Mouse (Mus musculus) hindbrain, embryonic 12.5 days (tissue): ENCODE results near the gene Siae. TPM values are rescaled to one million over a fixed set of nuclear protein-coding genes. Genes with fewer than 3 reads are reported as not detected.

Experiments used
- ATAC-seq: fragments of 200-750 bp; cut with Nextera tagmentation; 2 replicates; pipeline ENCODE4 v1.8.0; 2017; ENCODE audit warnings: moderate TSS enrichment; ENCODE audit not compliant: low FRiP score
- H3K27ac ChIP-seq: fragments of 300-500 bp; sonication (generic); 2 replicates; pipeline ENCODE4 v1.5.1; 2016; ENCODE audit warnings: mild to moderate bottlenecking
- H3K27me3 ChIP-seq: fragments of 300-500 bp; sonication (generic); 2 replicates; pipeline ENCODE4 v1.6.1; 2016; ENCODE audit warnings: mild to moderate bottlenecking
- H3K36me3 ChIP-seq: fragments of 300-500 bp; sonication (generic); 2 replicates; pipeline ENCODE4 v1.6.1; 2016; ENCODE audit warnings: mild to moderate bottlenecking
- H3K4me1 ChIP-seq: fragments of 300-500 bp; sonication (generic); 2 replicates; pipeline ENCODE4 v1.6.1; 2016
- H3K4me2 ChIP-seq: fragments of 300-500 bp; sonication (generic); replicated peaks from 2 replicates; pipeline ENCODE4 v1.6.1; 2016; ENCODE audit warnings: mild to moderate bottlenecking
- H3K4me3 ChIP-seq: fragments of 300-500 bp; sonication (generic); 2 replicates; pipeline ENCODE4 v1.5.1; 2016; ENCODE audit warnings: mild to moderate bottlenecking
- H3K9ac ChIP-seq: fragments of 300-500 bp; sonication (generic); 2 replicates; pipeline ENCODE4 v1.6.1; 2016; ENCODE audit warnings: mild to moderate bottlenecking, moderate library complexity
- H3K9me3 ChIP-seq: fragments of 300-500 bp; sonication (generic); replicated peaks from 2 replicates; pipeline ENCODE4 v1.6.1; 2016; ENCODE audit warnings: mild to moderate bottlenecking
- WGBS: fragments of 180-500 bp; shearing (Covaris S2); methylation state at CpG from one replicate; pipeline ENCODE4 v1.1.7; 2016; 5-methylcytosine and 5-hydroxymethylcytosine counted together
- polyA plus RNA-seq: library from polyadenylated mRNA; unstranded; fragments of >200 nt; fragmentation: Nextera tagmentation; extraction: Ambion mirVana; gene quantifications from 2 replicates; pipeline ENCODE4 v1.2.1, GENCODE M21; 2016

Siae gene
- polyA plus RNA-seq, 1 experiment from 2014 or later = 9.4 TPM

DNA sequence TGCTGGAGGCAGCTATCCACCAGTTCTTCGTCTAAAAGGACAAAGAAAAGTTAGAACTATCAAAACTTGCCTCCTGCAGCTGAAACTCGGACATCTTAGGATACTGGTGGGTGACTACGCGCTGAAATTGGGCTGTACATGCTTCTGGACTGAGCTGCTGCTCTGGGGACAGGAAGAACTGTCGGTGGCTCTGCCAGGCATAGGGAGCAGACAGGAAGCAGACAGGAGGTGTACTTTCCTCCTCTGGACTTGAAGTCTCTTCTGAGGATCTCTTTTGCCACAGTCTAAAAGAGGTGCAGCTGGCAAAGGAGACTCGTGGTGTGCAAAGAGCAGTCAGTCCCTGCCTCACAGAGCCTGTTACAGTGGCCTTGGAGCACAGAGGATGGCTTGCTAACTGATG lies 37.1 kb downstream of the Siae start:
- no peak for ATAC-seq
- Histone ChIP-seq H3K4me1 (no peaks in the 10 kb centered on the region), H3K9ac (no peak overlapping the region), H3K27me3 (no peaks in the 10 kb centered on the region), H3K4me3 (no peak overlapping the region), H3K27ac (no peak overlapping the region), H3K36me3 (no peaks in the 10 kb centered on the region), H3K9me3 (no peaks in the 10 kb centered on the region; the same call in 1 of the 2 replicates), H3K4me2 (no peak overlapping the region)
- 66% methylated on average over 6 of the region's 6 CpGs for WGBS

GRCm38 (mm10) chr9:37593690-37594089 lies 38.2 kb downstream of the Siae start:
- Histone ChIP-seq H3K9me3 (no peaks in the 10 kb centered on the region; the same call in 1 of the 2 replicates), H3K4me2 (no peak overlapping the region), H3K36me3 (no peaks in the 10 kb centered on the region), H3K27ac (no peak overlapping the region), H3K9ac (no peak overlapping the region), H3K4me3 (no peak overlapping the region), H3K27me3 (no peaks in the 10 kb centered on the region), H3K4me1 (no peaks in the 10 kb centered on the region)
- 90% methylated on average over 3 of the region's 3 CpGs for WGBS
- no peak for ATAC-seq

DNA sequence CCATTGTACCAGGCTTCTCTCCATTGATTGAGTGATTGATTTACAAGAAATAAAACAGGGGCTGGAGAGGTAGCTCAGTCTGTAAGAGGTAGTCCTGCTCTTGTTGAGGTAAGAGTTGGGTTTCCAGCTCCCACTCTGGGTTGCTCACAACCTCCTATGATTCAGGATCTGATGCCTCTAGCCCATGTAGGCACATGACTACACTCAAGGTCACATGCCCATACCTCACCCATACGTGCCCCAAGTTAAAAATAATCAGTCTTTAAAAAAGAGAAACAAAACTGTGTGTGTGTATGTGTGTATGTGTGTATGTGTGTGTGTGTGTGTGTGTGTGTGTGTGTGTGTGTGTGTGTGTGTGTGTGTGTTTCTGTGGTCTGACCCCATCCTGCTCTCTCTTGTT lies 40.1 kb downstream of the Siae start:
- 81% methylated on average over 1 of the region's 1 CpGs for WGBS
- H3K36me3 ChIP-seq = no peaks in the 10 kb centered on the region
- no peaks in the 10 kb centered on the region for H3K4me1 ChIP-seq
- no peak overlapping the region for H3K4me2 ChIP-seq
- H3K27me3 ChIP-seq = no peaks in the 10 kb centered on the region
- H3K9ac ChIP-seq = no peak overlapping the region
- H3K27ac ChIP-seq = no peak overlapping the region
- no peak overlapping the region for H3K4me3 ChIP-seq
- H3K9me3 ChIP-seq = no peaks in the 10 kb centered on the region; the same call in 1 of the 2 replicates
- ATAC-seq = no peak

GRCm38 (mm10) chr9:37598637-37599036 lies 43.1 kb downstream of the Siae start:
- no peaks in the 10 kb centered on the region for H3K27me3 ChIP-seq
- H3K9ac ChIP-seq = no peak overlapping the region
- 84% methylated on average over 2 of the region's 2 CpGs for WGBS
- no peaks in the 10 kb centered on the region for H3K9me3 ChIP-seq
- H3K36me3 ChIP-seq = no peaks in the 10 kb centered on the region
- no peak overlapping the region for H3K27ac ChIP-seq
- H3K4me1 ChIP-seq = no peaks in the 10 kb centered on the region
- ATAC-seq = no peak
- no peak overlapping the region for H3K4me3 ChIP-seq
- H3K4me2 ChIP-seq = no peak overlapping the region

DNA sequence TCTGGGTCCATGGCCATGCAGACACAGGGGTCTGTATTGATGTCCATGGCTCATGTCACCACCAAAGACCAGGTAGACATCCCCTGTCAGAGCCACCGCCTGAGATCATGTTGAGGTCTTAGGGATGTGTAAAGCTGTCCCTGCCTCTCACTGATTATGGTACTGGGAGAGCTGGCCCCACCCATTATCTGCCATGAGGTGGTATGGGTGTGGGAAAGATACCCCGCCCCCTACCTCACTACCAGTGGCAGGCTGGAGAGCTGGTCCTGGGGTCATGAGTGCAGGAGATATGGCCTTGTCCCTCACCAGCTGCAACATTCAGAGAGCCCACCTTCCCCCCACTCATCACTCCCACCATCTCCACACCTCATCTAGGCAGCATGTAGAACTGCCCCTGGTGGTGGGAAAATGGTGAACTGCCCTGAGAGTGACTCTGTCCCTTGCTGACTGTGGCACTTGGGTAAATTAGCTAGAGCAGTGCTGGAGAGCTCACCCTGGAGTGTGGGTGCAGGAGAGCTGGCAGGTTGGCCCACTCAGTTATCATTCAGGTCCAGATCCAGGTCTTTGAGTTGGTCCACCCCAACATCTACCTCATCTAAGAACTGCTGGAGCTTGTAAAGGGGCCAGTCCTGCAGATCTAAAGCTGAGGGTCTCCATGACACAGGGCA lies 45.2 kb downstream of the Siae start:
- no peak overlapping the region for H3K4me2 ChIP-seq
- no peak overlapping the region for H3K9ac ChIP-seq
- H3K4me1 ChIP-seq = no peaks in the 10 kb centered on the region
- WGBS = 89% methylated on average over 2 of the region's 2 CpGs
- H3K36me3 ChIP-seq = no peaks in the 10 kb centered on the region
- H3K4me3 ChIP-seq = no peak overlapping the region
- no peak for ATAC-seq
- H3K9me3 ChIP-seq = no peaks in the 10 kb centered on the region
- H3K27ac ChIP-seq = no peak overlapping the region
- no peaks in the 10 kb centered on the region for H3K27me3 ChIP-seq

DNA sequence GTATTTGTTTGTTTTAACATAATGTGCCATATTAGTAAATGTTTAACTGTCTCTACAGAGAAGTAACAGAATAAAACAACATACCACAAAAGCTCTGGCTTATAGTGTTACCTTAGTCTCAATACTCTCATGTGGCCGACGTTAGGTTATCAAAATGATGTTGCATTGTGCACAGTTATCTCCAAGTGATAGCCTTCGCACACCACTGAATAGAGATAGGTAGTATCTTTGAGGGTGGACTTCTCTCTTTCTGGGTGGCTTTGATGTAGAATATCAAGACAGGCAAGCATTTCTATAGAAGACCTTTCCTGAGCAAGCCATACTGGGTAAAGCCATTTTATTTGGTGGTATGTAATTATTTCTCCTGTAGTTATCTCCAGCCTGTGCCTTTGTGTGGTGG lies 49.6 kb downstream of the Siae start:
- Histone ChIP-seq H3K36me3 (no peaks in the 10 kb centered on the region), H3K27me3 (no peaks in the 10 kb centered on the region), H3K9me3 (no peaks in the 10 kb centered on the region), H3K4me2 (no peak overlapping the region), H3K4me1 (no peaks in the 10 kb centered on the region), H3K27ac (no peak overlapping the region), H3K9ac (no peak overlapping the region), H3K4me3 (no peak overlapping the region)
- WGBS = 92% methylated on average over 3 of the region's 3 CpGs
- no peak for ATAC-seq

GRCm38 (mm10) chr9:37609558-37609957 lies 54.1 kb downstream of the Siae start:
- no peaks in the 10 kb centered on the region for H3K27me3 ChIP-seq
- no peak overlapping the region for H3K4me3 ChIP-seq
- no peak for ATAC-seq
- H3K27ac ChIP-seq = no peak overlapping the region
- no peaks in the 10 kb centered on the region for H3K36me3 ChIP-seq
- no peaks in the 10 kb centered on the region for H3K9me3 ChIP-seq
- 79% methylated on average over 4 of the region's 4 CpGs for WGBS
- no peak overlapping the region for H3K9ac ChIP-seq
- H3K4me1 ChIP-seq = peaks cover 9% of the 10 kb centered on the region; the same call in 1 of the 2 replicates
- H3K4me2 ChIP-seq = no peak overlapping the region

DNA sequence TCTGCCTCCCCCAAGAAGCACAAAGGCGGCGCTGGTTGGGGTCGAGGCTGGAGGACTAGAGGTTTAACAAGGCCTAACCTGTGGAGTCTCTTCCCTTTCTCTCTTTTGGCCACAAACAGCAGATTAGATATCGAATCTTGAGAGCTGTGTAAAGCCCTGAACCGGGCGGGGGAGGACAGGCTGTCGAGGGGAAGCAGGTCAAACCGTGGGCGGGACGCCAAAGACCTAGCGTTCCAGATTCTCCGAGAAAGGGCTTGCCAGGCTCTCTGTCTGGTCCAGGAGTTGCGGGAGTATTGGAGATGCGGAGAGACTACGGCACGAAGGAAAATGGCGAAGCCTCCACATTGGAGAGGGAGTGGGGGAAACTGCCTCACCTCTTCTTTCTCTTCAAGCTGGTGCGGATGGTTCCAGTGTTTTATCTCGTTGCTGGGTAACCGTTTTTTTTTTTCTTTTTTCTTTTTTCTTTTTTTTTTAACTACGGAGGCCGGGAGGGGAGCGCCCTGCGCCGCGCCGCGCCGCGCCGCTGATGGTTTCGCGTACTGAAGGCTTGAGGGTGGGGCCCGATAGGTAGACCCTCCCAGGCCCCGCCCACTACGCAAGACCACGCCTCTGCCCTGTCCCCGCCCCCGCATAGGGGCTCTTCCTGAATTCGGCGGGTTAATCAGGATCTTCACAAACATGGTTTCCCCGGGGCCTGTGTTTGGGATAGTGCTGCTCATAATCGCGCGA lies 57.8 kb downstream of the Siae start, which contains the start of gene Spa17:
Gene Spa17, minus strand, starts transcription at position 541 of the 729 bp plus-strand sequence.
- H3K36me3 ChIP-seq = no peaks in the 10 kb centered on the region
- H3K4me2 ChIP-seq = peak within 1 kb of the TSS; percentile 77
- peaks cover 9% of the 10 kb centered on the region; the same call in 1 of the 2 replicates for H3K4me1 ChIP-seq
- WGBS = 1% methylated on average over 45 of the region's 45 CpGs
- H3K9me3 ChIP-seq = no peaks in the 10 kb centered on the region
- peak within 1 kb of the TSS; percentile 65 for H3K4me3 ChIP-seq
- H3K9ac ChIP-seq = peak within 1 kb of the TSS; percentile 71
- peak within 1 kb of the TSS; percentile 85 for H3K27ac ChIP-seq
- peak; percentile 95 for ATAC-seq
- no peaks in the 10 kb centered on the region for H3K27me3 ChIP-seq

GRCm38 (mm10) chr9:37613911-37614280 lies 58.4 kb downstream of the Siae start:
- H3K9ac ChIP-seq = peak overlapping the region; percentile 52
- H3K4me2 ChIP-seq = peak overlapping the region; percentile 77
- 27% methylated on average over 6 of the region's 6 CpGs for WGBS
- peaks cover 9% of the 10 kb centered on the region; the same call in 1 of the 2 replicates for H3K4me1 ChIP-seq
- H3K4me3 ChIP-seq = peak overlapping the region; percentile 65
- no peaks in the 10 kb centered on the region for H3K9me3 ChIP-seq
- H3K36me3 ChIP-seq = no peaks in the 10 kb centered on the region
- H3K27me3 ChIP-seq = no peaks in the 10 kb centered on the region
- H3K27ac ChIP-seq = peak overlapping the region; percentile 85
- ATAC-seq = peak; percentile 66

DNA sequence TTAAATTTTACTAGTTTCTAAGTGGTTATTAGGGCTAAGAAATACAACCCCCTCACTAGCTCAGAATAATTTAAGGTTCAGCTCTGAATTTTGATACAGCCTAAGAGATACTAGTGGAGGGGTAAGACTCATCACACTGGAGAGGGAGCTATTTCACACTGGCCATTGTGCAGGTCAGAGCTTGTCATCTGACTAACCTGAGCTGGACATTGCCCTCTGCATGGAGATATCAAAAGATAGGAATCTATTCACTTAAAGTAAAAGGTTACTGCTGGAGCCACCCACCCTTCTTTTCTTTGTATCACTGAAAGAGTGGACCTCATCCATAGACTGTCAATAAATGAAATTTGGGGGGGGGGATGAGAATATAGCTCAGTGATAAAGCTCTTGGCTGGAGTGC lies 58.8 kb downstream of the Siae start:
- peak overlapping the region; percentile 65; the same call in 1 of the 2 replicates for H3K4me3 ChIP-seq

GRCm38 (mm10) chr9:37615220-37615619 lies 59.7 kb downstream of the Siae start:
- Histone ChIP-seq H3K4me3 (no peak overlapping the region), H3K36me3 (no peaks in the 10 kb centered on the region), H3K27me3 (no peaks in the 10 kb centered on the region), H3K9ac (no peak overlapping the region), H3K4me2 (no peak overlapping the region), H3K4me1 (peaks cover 9% of the 10 kb centered on the region; the same call in 1 of the 2 replicates), H3K9me3 (no peaks in the 10 kb centered on the region), H3K27ac (no peak overlapping the region)
- no peak for ATAC-seq
- 66% methylated on average over 5 of the region's 5 CpGs for WGBS

More for the DNA sequence above, 58.8 kb downstream of the Siae start:
- Histone ChIP-seq H3K9me3 (no peaks in the 10 kb centered on the region), H3K4me1 (peaks cover 9% of the 10 kb centered on the region; the same call in 1 of the 2 replicates), H3K27me3 (no peaks in the 10 kb centered on the region), H3K27ac (no peak overlapping the region), H3K9ac (no peak overlapping the region; the same call in 1 of the 2 replicates), H3K4me2 (peak overlapping the region; percentile 77), H3K36me3 (no peaks in the 10 kb centered on the region)
- peak; percentile 17 for ATAC-seq

GRCm38 (mm10) chr9:37616770-37617169 lies 61.3 kb downstream of the Siae start:
- 55% methylated on average over 2 of the region's 2 CpGs for WGBS
- no peak overlapping the region for H3K9ac ChIP-seq
- no peak for ATAC-seq
- peaks cover 9% of the 10 kb centered on the region; the same call in 1 of the 2 replicates for H3K4me1 ChIP-seq
- no peak overlapping the region for H3K4me3 ChIP-seq
- no peaks in the 10 kb centered on the region for H3K36me3 ChIP-seq
- H3K4me2 ChIP-seq = no peak overlapping the region
- H3K27ac ChIP-seq = no peak overlapping the region
- H3K9me3 ChIP-seq = no peaks in the 10 kb centered on the region
- H3K27me3 ChIP-seq = no peaks in the 10 kb centered on the region
